Mouse (Mus musculus) G1E (cell line): ENCODE data around the gene St14. TPM values are rescaled to one million over a fixed set of nuclear protein-coding genes. Genes with fewer than 3 reads are reported as not detected.

Source experiments
- ATAC-seq: 2 replicates; pipeline ENCODE4 v1.8.0; 2016; ENCODE audit warnings: mild to moderate bottlenecking; ENCODE audit not compliant: insufficient number of reproducible peaks, poor library complexity, low FRiP score, severe bottlenecking; ENCODE audit errors: extremely low read depth
- DNase-seq: peaks from one replicate; pipeline ENCODE4 v3.0.0; 2012; ENCODE audit warnings: low spot score
- H3K27me3 ChIP-seq: 2 replicates; pipeline ENCODE4 v1.6.1; 2012; ENCODE audit warnings: mild to moderate bottlenecking, low read length, inconsistent platforms; ENCODE audit not compliant: insufficient read depth
- H3K36me3 ChIP-seq: replicated peaks from 2 replicates; pipeline ENCODE3; 2012; ENCODE audit warnings: mild to moderate bottlenecking, inconsistent platforms
- H3K4me1 ChIP-seq: 2 replicates; pipeline ENCODE4 v1.6.1; 2012; ENCODE audit warnings: low read depth, low read length, inconsistent platforms, mixed read lengths; ENCODE audit not compliant: insufficient read depth
- H3K4me3 ChIP-seq: 2 replicates; pipeline ENCODE4 v1.5.1; 2012; ENCODE audit warnings: low read depth, mild to moderate bottlenecking, inconsistent platforms, low read length, moderate library complexity, mixed read lengths
- H3K9me3 ChIP-seq: replicated peaks from 2 replicates; pipeline ENCODE4 v1.6.1; 2012; ENCODE audit warnings: inconsistent platforms
- CTCF ChIP-seq: IDR thresholded peaks from 2 replicates; pipeline ENCODE4 v1.5.1; 2012; ENCODE audit warnings: low read depth, low read length, inconsistent platforms, mixed read lengths
- GATA1 ChIP-seq: IDR thresholded peaks from 2 replicates; pipeline ENCODE4 v1.6.1; 2012; ENCODE audit warnings: borderline replicate concordance, low read length, inconsistent platforms, mixed read lengths
- GATA2 ChIP-seq: IDR thresholded peaks from 2 replicates; pipeline ENCODE4 v1.6.1; 2012; ENCODE audit warnings: low read depth, low read length, inconsistent platforms, borderline replicate concordance
- POLR2AphosphoS5 ChIP-seq: IDR thresholded peaks from 2 replicates; pipeline ENCODE4 v1.6.1; 2012; ENCODE audit warnings: low read depth, low read length, inconsistent platforms; ENCODE audit not compliant: insufficient replicate concordance
- TAL1 ChIP-seq: conservative IDR thresholded peaks from 2 replicates; pipeline ENCODE4 v1.6.1; 2012; ENCODE audit warnings: low read depth, low read length, inconsistent platforms, mixed read lengths
- polyA plus RNA-seq: library from polyadenylated mRNA; stranded (reverse); fragments of >175 nt; gene quantifications from 2 replicates; pipeline ENCODE4 v1.2.3, GENCODE M21; 2012
- total RNA-seq, 2 experiments: library from RNA; stranded (forward) in 1 of 2; stranded (reverse) in 1 of 2; fragments of 200-1000 nt in 1 of 2; fragments of >200 nt in 1 of 2; fragmentation: Nextera tagmentation in 1 of 2; gene quantifications; 2 replicates each; pipeline ENCODE4 v1.2.3; 2014 to 2017

Gene St14
- total and polyA plus RNA-seq, 3 experiments, result 0.16 TPM; not detected in 2

- H3K4me1 ChIP-seq, result 0 out of 2 replicates have a peak, but pooled peaks cover 3% of the 10 kb centered on the region
- no peaks in the 10 kb centered on the region for H3K36me3 ChIP-seq
- H3K9me3 ChIP-seq, result no peaks in the 10 kb centered on the region
- TF ChIP-seq CTCF (no peak), GATA1 (no peak), GATA2 (no peak)
- no peak overlapping the region for H3K4me3 ChIP-seq
- H3K27me3 ChIP-seq, result peaks cover 58% of the 10 kb centered on the region
- ATAC-seq, result no peak
- DNase-seq, result no peak
Measured at GRCm38 (mm10) chr9:31127876-31128465, 3.7 kb downstream of the St14 start.

- H3K4me3 ChIP-seq, result no peak overlapping the region
- no peaks in the 10 kb centered on the region for H3K36me3 ChIP-seq
- peaks cover 57% of the 10 kb centered on the region for H3K27me3 ChIP-seq
- H3K4me1 ChIP-seq, result 0 out of 2 replicates have a peak, but pooled peaks cover 2% of the 10 kb centered on the region
- no peaks in the 10 kb centered on the region for H3K9me3 ChIP-seq
- TF ChIP-seq POLR2AphosphoS5 (no peak), GATA2 (no peak), GATA1 (no peak), CTCF (no peak), TAL1 (no peak)
- ATAC-seq, result no peak
- no peak for DNase-seq
Measured at GRCm38 (mm10) chr9:31126079-31126478, 5.6 kb downstream of the St14 start.

- no peak for DNase-seq
- TF ChIP-seq GATA1 (no peak), GATA2 (no peak), POLR2AphosphoS5 (no peak), TAL1 (no peak), CTCF (no peak)
- peaks cover 42% of the 10 kb centered on the region for H3K27me3 ChIP-seq
Measured at GRCm38 (mm10) chr9:31122464-31123030, 9.1 kb downstream of the St14 start.

GRCm38 (mm10) chr9:31120533-31120915 is 11.1 kb downstream of the St14 start:
- peaks cover 32% of the 10 kb centered on the region for H3K27me3 ChIP-seq
- no peak overlapping the region for H3K4me3 ChIP-seq
- ATAC-seq (no peak), DNase-seq (no peak)
- 0 out of 2 replicates have a peak, but pooled peaks cover 2% of the 10 kb centered on the region for H3K4me1 ChIP-seq
- no peaks in the 10 kb centered on the region for H3K36me3 ChIP-seq
- TF ChIP-seq GATA1 (no peak), GATA2 (no peak), POLR2AphosphoS5 (no peak)
- no peaks in the 10 kb centered on the region for H3K9me3 ChIP-seq

More at GRCm38 (mm10) chr9:31122464-31123030, 9.1 kb downstream of the St14 start:
- H3K4me1 ChIP-seq, result 0 out of 2 replicates have a peak, but pooled peaks cover 2% of the 10 kb centered on the region
- H3K4me3 ChIP-seq, result no peak overlapping the region
- no peaks in the 10 kb centered on the region for H3K36me3 ChIP-seq
- no peaks in the 10 kb centered on the region for H3K9me3 ChIP-seq
- no peak for ATAC-seq

GRCm38 (mm10) chr9:31119882-31120532 is 11.6 kb downstream of the St14 start:
- no peak for ATAC-seq
- no peaks in the 10 kb centered on the region for H3K9me3 ChIP-seq
- H3K27me3 ChIP-seq, result peaks cover 37% of the 10 kb centered on the region
- H3K4me3 ChIP-seq, result no peak overlapping the region
- TF ChIP-seq CTCF, result no peak
- no peak for TF ChIP-seq TAL1
- TF ChIP-seq GATA1, result no peak
- TF ChIP-seq POLR2AphosphoS5, result no peak
- TF ChIP-seq GATA2, result no peak
- DNase-seq, result no peak
- no peaks in the 10 kb centered on the region for H3K36me3 ChIP-seq
- H3K4me1 ChIP-seq, result 0 out of 2 replicates have a peak, but pooled peaks cover 2% of the 10 kb centered on the region

- Histone ChIP-seq H3K27me3 (peaks cover 37% of the 10 kb centered on the region), H3K4me1 (0 out of 2 replicates have a peak, but pooled peaks cover 2% of the 10 kb centered on the region), H3K4me3 (no peak overlapping the region), H3K36me3 (no peaks in the 10 kb centered on the region), H3K9me3 (no peaks in the 10 kb centered on the region)
- DNase-seq (no peak), ATAC-seq (no peak)
- TF ChIP-seq GATA1, result no peak
Measured at GRCm38 (mm10) chr9:31119405-31119804, 12.2 kb downstream of the St14 start.
